Mouse (Mus musculus) cerebellum, adult 9-11 months (tissue): ENCODE results near the gene Olfr69.
"Not testable (repeated sequence)": the region's sequence is repeated elsewhere in the genome, so short reads cannot be mapped to it uniquely, and the experiment has no call there.

Source experiments
- DNase-seq: peaks from one replicate; pipeline ENCODE4 v3.0.0; 2022

Gene Olfr69

GRCm38 (mm10) chr7:103771494-103771893 is at the start of gene Olfr69:
TSS of gene Olfr69 (minus strand) at chr7:103771594.
- no peak for DNase-seq

GRCm38 (mm10) chr7:103815085-103815484 is 43.7 kb upstream of the Olfr69 start:
- DNase-seq, result not testable (repeated sequence)

GRCm38 (mm10) chr7:103813766-103814165 is 42.4 kb upstream of the Olfr69 start, which contains the start of gene Hbb-bt:
TSS of gene Hbb-bt (minus strand) at chr7:103813996.
- DNase-seq, result no peak

GRCm38 (mm10) chr7:103813152-103813551 is 41.8 kb upstream of the Olfr69 start:
- not testable (repeated sequence) for DNase-seq

DNA sequence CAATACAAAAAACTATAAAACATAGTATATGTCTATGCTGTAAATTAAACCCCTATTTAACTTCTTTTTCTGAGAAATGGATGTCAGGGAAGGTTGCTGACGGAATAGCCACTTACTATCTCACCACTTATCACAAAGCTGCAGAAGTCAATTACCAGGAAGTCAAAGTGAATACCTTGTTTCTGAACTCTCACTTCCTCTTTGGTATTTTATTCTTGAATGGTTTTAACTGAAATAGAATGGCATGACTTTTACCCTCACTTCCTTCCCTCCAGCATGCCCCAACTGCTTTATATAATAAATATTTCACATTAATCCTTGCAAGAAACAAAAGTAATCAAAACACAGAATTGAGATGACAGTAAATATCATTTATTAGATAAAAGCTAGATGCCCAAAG is 40.8 kb upstream of the Olfr69 start:
- DNase-seq, result no peak

DNA sequence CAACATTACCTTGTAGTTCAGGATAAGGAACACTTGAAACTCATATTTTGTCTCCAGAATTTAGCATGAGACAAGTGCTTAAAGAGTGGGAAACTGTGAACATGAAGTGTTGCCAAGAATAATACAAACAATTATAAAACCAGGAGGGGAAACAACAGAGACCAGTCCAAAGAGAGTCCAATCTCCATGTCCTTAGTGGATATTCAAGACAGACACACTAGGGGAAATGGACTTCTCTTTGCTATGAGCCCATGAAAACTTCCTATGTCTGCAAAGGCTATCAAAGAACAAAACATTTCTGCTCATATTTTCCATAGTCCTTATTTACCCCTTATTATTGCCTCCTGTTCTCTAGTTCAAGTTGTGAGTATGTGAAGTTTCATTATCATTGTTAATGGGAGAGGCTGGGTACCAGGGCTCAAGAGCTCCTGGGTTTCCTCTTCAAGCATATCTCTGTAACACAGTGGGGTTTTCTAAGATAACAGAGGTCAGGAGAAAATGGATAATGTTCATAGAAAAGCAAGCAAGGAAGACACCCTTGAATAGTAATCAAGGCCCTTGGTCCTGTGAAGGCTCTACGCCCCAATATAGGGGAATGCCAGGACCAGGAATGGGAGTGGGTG is 39.9 kb upstream of the Olfr69 start:
- DNase-seq, result no peak

DNA sequence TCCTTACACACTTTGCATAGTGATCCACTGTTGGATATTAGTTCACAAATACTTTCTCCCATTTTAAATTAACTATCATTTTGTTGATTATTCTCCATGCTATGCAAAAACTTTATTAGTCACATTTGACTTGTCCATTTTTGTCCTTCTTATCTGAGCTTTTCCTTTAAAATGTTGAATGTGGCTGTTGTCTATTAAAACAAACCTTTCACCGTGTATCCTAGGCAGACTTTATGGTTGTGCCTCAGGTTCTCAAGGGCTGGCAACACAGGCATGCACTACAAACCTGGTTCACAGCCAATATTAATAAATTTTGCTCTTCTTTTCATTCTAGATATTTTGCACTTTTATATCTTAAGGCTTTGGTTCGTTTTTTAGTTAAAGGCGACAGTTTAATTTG is 39.4 kb upstream of the Olfr69 start:
- no peak for DNase-seq

DNA sequence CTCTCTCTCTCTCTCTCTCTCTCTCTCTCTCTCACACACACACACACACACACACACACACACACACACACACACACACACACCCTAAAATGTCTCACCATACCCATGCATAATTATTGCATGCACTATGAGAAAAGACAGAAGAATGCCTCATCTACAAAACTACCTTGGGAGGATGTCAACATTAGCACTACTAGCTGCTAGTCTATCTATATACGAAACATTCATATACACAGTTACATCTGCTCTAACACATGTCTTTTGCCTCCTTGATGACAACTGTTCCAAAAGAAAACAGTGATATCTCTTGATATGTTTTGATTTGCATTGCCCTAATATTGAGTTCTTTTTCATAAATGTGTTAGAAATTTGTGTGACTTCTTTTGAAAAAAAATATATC is 38.9 kb upstream of the Olfr69 start:
- DNase-seq, result no peak

DNA sequence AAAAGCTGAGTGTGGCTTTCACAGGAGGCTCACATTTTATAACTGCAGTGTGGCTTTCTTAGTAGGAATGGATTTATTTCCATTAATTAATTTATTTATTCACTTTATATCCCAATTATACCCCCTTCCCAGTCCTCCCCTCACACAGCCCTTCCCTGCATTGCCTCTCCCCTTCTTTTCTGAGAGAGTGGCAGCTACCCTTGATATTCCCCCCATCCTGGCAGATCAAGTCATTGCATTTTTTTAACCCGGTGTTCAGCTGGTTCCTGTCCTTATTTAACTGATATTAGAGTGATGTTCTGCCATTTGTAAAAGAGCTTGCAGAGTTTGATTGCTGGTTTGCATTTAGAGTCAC is 38.4 kb upstream of the Olfr69 start:
- no peak for DNase-seq

- no peak for DNase-seq
Observed at GRCm38 (mm10) chr7:103808971-103809800, 37.8 kb upstream of the Olfr69 start.

GRCm38 (mm10) chr7:103808120-103808519 is 36.7 kb upstream of the Olfr69 start:
- DNase-seq, result not testable (repeated sequence)

- DNase-seq, result no peak
Observed at GRCm38 (mm10) chr7:103806856-103807255, 35.5 kb upstream of the Olfr69 start.

DNA sequence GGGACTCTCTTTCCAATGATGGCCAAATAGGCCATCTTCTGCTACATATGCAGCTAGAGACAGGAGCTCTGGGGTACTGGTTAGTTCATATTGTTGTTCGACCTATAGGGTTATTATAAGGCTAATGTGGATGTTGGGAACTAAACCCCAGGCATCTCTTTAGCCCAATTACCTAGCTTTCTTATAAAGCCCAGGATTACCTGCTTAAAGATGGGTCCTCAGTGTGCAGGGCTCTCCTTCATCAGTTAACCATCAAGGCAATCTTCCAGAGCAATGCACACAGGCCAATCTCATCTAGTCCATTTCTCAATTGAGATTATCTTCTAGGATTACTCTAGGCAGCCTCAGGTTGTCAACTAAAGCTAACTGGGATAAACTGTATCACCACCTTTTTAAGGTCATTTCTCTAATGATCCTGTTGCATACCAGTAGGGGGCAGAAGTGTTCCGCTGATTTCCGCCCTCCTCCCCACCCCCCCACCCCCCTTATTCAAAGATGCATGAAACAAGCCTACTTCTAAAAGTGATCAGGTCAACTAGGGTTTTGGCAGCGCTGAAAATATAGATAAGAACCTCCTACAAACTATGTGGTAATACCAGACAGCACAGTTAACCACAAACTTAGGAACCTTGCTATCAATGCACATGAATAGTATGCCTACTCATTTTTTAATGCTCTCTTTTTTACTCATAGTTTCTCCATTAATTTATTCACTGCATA is 21.4 kb upstream of the Olfr69 start:
- no peak for DNase-seq

- DNase-seq, result no peak
Observed at GRCm38 (mm10) chr7:103791721-103792120, 20.3 kb upstream of the Olfr69 start, which contains the start of gene Olfr67. TSS of gene Olfr67 (minus strand) at chr7:103791821.

GRCm38 (mm10) chr7:103779598-103779997 is 8.2 kb upstream of the Olfr69 start, which contains the start of gene Olfr68:
TSS of gene Olfr68 (minus strand) at chr7:103779698.
- no peak for DNase-seq

DNA sequence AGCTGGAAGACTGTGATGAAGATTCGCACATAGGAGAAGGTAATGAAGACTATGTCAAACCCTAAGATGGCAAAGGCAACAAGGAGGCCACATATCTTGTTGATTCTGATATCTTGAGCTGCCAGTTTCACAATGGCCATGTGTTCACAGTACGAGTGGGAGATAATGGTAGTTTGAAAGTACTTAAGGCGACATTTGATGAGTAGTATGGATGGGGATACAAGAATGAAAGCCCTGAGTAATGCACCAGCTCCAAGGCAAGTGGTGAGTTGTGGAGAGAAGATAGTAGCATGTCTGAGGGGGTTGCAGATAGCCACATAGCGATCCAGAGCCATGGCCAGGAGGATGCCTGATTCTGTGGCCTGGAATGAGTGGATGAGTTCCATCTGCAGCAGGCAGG is 6.3 kb upstream of the Olfr69 start:
- not testable (repeated sequence) for DNase-seq

DNA sequence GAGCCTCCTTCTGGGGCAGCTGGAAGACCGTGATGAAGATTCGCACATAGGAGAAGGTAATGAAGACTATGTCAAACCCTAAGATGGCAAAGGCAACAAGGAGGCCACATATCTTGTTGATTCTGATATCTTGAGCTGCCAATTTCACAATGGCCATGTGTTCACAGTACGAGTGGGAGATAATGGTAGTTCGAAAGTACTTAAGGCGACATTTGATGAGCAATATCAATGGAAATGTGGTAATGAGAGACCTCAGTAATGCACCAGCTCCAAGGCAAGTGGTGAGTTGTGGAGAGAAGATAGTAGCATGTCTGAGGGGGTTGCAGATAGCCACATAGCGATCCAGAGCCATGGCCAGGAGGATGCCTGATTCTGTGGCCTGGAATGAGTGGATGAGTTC is 3.7 kb downstream of the Olfr69 start:
- not testable (repeated sequence) for DNase-seq

DNA sequence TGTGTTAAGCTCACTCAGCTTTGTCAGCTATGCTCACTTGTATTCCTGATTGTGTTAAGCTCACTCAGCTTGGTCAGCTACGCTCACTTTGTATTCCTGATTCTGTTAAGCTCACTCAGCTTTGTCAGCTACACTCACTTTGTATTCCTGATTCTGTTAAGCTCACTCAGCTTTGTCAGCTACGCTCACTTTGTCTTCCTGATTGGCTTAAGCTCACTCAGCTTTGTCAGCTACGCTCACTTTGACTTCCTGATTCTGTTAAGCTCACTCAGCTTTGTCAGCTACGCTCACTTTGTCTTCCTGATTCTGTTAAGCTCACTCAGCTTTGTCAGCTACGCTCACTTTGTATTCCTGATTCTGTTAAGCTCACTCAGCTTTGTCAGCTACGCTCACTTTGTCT is 9.2 kb downstream of the Olfr69 start:
- DNase-seq, result not testable (repeated sequence)

GRCm38 (mm10) chr7:103757233-103757632 is 14.2 kb downstream of the Olfr69 start, which contains the start of gene Olfr630:
TSS of gene Olfr630 (minus strand) at chr7:103757333.
- DNase-seq, result no peak

DNA sequence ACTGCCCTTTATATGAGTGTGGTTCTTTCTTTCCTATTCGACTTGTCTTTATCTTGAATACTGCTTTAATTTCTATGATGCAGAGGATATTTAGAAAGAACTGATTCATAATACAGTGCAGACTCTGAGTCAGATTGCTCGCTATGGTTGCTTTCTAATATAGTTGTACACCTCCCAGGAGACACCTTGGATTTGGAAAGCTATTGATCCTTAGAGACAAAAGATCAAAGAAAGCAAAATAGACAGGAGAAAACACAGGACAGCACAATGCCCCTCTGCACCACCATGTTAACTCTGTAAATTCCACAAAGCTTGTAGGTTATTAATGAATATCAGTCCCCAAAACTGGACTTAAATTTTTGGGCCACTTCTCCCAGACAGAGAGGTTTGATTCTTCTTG is 26.6 kb downstream of the Olfr69 start, which contains the start of gene Olfr629:
TSS of gene Olfr629 (minus strand) at position 101 of the 400 bp plus-strand sequence.
- no peak for DNase-seq

- DNase-seq, result no peak
Observed at GRCm38 (mm10) chr7:103730074-103730473, 41.3 kb downstream of the Olfr69 start, which contains the start of gene Olfr628. TSS of gene Olfr628 (plus strand) at chr7:103730374.

GRCm38 (mm10) chr7:103716398-103716797 is 55.0 kb downstream of the Olfr69 start:
- DNase-seq, result not testable (repeated sequence)
